Mouse (Mus musculus): ENCODE measurements around the gene Rad54l2. TPM values are rescaled to one million over a fixed set of nuclear protein-coding genes. Genes with fewer than 3 reads are reported as not detected.

The Rad54l2 gene
- polyA plus RNA-seq, 1 experiment from 2014 or later: 4.1 TPM

DNA sequence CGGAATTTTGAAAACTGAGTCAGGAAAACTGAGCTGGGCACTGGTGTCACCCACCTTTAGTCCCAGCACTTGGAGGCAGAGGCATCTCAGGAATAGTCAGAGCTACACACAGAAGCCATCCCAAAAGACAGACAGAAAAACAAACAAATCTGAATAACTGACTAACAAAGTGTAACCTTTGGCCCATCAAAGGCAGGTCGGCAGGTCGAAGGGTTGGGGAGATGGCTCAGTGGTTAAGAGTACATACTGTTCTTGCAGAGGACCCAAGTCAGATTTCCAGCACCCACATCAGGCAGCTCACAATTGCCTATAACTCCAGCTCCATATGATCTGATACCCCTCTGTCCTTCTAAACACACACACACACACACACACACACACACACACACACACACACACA, 3.8 kb downstream of the Rad54l2 start:
- no peak overlapping the region for H3K4me3 ChIP-seq
- no peaks in the 10 kb centered on the region for H3K36me3 ChIP-seq
- peaks cover 17% of the 10 kb centered on the region for H3K4me1 ChIP-seq
- no peaks in the 10 kb centered on the region for H3K9me3 ChIP-seq
- H3K27ac ChIP-seq (replicated peaks): no peak overlapping the region
- no peaks in the 10 kb centered on the region for H3K27me3 ChIP-seq (replicated peaks)
- no peak overlapping the region for H3K4me2 ChIP-seq
- 78% methylated on average over 3 of the region's 3 CpGs for WGBS
- no peak overlapping the region for H3K9ac ChIP-seq
- no peak for ATAC-seq (ENCODE audit: extremely low read depth, insufficient number of reproducible peaks, low FRiP score, low TSS enrichment)

DNA sequence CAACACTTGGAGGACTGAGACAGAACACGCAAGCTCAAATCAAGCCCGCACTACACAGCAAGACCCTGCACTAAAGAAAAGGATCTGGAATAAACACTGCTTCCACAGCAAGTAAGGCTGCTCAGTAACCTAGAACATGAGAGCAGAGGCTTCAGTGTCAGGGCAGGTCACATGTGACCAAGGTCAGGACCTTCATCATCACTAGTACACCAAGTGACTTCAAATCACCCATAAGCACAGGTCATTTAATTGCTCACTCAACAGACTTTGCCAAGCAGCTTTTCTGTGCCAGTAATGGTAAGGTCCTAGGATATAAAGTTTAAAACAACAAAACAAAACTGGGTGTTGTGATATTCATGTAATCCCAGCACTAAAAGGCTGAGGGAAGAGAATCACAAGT, 5.4 kb downstream of the Rad54l2 start:
- no peak for ATAC-seq (ENCODE audit: extremely low read depth, insufficient number of reproducible peaks, low FRiP score, low TSS enrichment)
- H3K4me1 ChIP-seq: peaks cover 20% of the 10 kb centered on the region
- H3K9me3 ChIP-seq: no peaks in the 10 kb centered on the region
- H3K4me3 ChIP-seq: no peak overlapping the region
- WGBS: 90% methylated on average over 2 of the region's 2 CpGs
- H3K9ac ChIP-seq: no peak overlapping the region
- H3K36me3 ChIP-seq: no peaks in the 10 kb centered on the region
- no peak overlapping the region for H3K4me2 ChIP-seq
- H3K27ac ChIP-seq (replicated peaks): no peak overlapping the region
- no peaks in the 10 kb centered on the region for H3K27me3 ChIP-seq (replicated peaks)

DNA sequence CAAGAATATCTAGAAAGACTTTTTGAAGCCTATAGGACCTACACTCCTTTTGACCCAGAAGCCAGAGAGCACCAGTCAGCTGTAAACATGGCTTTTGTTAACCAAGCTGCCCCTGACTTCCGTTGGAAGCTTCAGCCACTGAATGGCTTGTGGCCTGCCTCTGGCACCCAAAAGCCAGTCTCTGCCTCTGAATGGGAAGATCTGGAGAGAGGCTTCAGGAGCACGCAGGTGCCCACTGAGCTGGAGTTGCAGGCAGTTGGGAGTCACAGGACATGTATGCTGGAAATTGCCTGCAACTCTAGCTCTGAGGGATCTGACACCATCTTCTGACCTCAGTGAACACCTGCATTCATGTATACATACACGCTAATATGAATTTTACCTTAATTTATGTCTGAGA, 8.9 kb downstream of the Rad54l2 start:
- 80% methylated on average over 3 of the region's 3 CpGs for WGBS
- H3K4me3 ChIP-seq: no peak overlapping the region

DNA sequence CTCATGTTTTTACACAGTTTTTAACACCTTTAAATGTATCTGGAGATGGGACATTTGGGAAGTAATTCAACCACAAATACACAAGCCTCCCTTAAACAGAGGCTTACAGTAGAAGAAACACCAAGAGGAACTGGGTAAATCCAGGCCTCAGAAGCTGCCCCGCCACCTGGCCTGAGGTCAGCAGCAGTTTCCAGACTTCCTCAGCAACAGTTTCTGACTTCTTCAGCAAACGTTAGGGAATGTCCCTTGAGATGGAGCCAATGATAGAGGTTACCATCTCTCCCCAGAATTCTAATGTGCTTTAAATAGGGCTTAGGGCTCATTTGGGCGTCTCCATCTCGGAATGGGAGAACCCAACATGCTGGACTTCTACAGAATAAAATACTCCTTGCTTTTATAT, 10.7 kb downstream of the Rad54l2 start:
- no peak for ATAC-seq (ENCODE audit: extremely low read depth, insufficient number of reproducible peaks, low FRiP score, low TSS enrichment)
- WGBS: 74% methylated on average over 4 of the region's 4 CpGs
- H3K4me3 ChIP-seq: no peak overlapping the region
- no peaks in the 10 kb centered on the region for H3K9me3 ChIP-seq
- H3K27me3 ChIP-seq (replicated peaks): no peaks in the 10 kb centered on the region
- no peaks in the 10 kb centered on the region for H3K36me3 ChIP-seq
- H3K4me2 ChIP-seq: no peak overlapping the region
- H3K9ac ChIP-seq: no peak overlapping the region
- no peak overlapping the region for H3K27ac ChIP-seq (replicated peaks)
- H3K4me1 ChIP-seq: peaks cover 16% of the 10 kb centered on the region

More for the DNA sequence above, 8.9 kb downstream of the Rad54l2 start:
- Histone ChIP-seq H3K4me1 (peaks cover 13% of the 10 kb centered on the region), H3K36me3 (no peaks in the 10 kb centered on the region), H3K9me3 (no peaks in the 10 kb centered on the region), H3K9ac (no peak overlapping the region), H3K27ac (replicated peaks) (no peak overlapping the region), H3K27me3 (replicated peaks) (no peaks in the 10 kb centered on the region), H3K4me2 (no peak overlapping the region)
- no peak for ATAC-seq (ENCODE audit: extremely low read depth, insufficient number of reproducible peaks, low FRiP score, low TSS enrichment)

GRCm38 (mm10) chr9:106777423-106777822, 11.6 kb downstream of the Rad54l2 start:
- ATAC-seq (ENCODE audit: extremely low read depth, insufficient number of reproducible peaks, low FRiP score, low TSS enrichment): no peak
- peaks cover 20% of the 10 kb centered on the region for H3K4me1 ChIP-seq
- WGBS: 79% methylated on average over 3 of the region's 3 CpGs
- H3K36me3 ChIP-seq: no peaks in the 10 kb centered on the region
- H3K27ac ChIP-seq (replicated peaks): no peak overlapping the region
- H3K27me3 ChIP-seq (replicated peaks): no peaks in the 10 kb centered on the region
- no peak overlapping the region for H3K4me3 ChIP-seq
- H3K9ac ChIP-seq: no peak overlapping the region
- H3K4me2 ChIP-seq: no peak overlapping the region
- no peaks in the 10 kb centered on the region for H3K9me3 ChIP-seq

DNA sequence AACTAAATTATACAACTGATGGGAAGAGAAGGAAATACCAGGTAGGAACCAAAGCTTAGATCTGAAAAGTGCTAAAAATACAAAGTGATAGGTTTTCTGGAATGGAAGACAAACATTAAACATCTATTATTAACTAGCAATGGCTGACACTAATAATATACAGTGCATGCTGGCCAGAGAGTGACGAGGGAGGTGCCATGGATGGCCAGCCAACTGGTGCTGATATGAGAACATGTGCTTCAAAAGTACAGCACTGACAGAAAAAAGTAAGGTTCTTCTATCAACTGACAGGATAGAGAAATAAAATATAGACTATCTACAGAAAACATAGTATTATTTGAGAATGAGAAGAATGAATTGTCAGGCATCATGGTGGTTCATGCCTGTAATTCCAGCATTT, 12.9 kb downstream of the Rad54l2 start:
- H3K9ac ChIP-seq: no peak overlapping the region
- 59% methylated on average over 1 of the region's 1 CpGs for WGBS
- ATAC-seq (ENCODE audit: extremely low read depth, insufficient number of reproducible peaks, low FRiP score, low TSS enrichment): no peak
- no peak overlapping the region for H3K4me3 ChIP-seq
- no peaks in the 10 kb centered on the region for H3K36me3 ChIP-seq
- H3K4me1 ChIP-seq: peaks cover 20% of the 10 kb centered on the region
- no peaks in the 10 kb centered on the region for H3K9me3 ChIP-seq
- H3K27me3 ChIP-seq (replicated peaks): no peaks in the 10 kb centered on the region
- H3K27ac ChIP-seq (replicated peaks): no peak overlapping the region
- no peak overlapping the region for H3K4me2 ChIP-seq

- H3K4me1 ChIP-seq: peaks cover 17% of the 10 kb centered on the region
- no peak overlapping the region for H3K4me2 ChIP-seq
- no peaks in the 10 kb centered on the region for H3K36me3 ChIP-seq
- WGBS: 92% methylated on average over 2 of the region's 2 CpGs
- no peaks in the 10 kb centered on the region for H3K27me3 ChIP-seq (replicated peaks)
- no peak overlapping the region for H3K27ac ChIP-seq (replicated peaks)
- H3K9me3 ChIP-seq: no peaks in the 10 kb centered on the region
- H3K9ac ChIP-seq: no peak overlapping the region
- no peak overlapping the region for H3K4me3 ChIP-seq
- ATAC-seq (ENCODE audit: extremely low read depth, insufficient number of reproducible peaks, low FRiP score, low TSS enrichment): no peak
Measured at GRCm38 (mm10) chr9:106771770-106772169, 17.2 kb downstream of the Rad54l2 start.

GRCm38 (mm10) chr9:106770216-106770615, 18.8 kb downstream of the Rad54l2 start:
- 56% methylated on average over 3 of the region's 3 CpGs for WGBS
- Histone ChIP-seq H3K27me3 (replicated peaks) (no peaks in the 10 kb centered on the region), H3K9me3 (no peaks in the 10 kb centered on the region), H3K36me3 (no peaks in the 10 kb centered on the region), H3K9ac (no peak overlapping the region), H3K4me3 (no peak overlapping the region), H3K27ac (replicated peaks) (no peak overlapping the region), H3K4me2 (no peak overlapping the region), H3K4me1 (peaks cover 16% of the 10 kb centered on the region)
- ATAC-seq (ENCODE audit: extremely low read depth, insufficient number of reproducible peaks, low FRiP score, low TSS enrichment): no peak

DNA sequence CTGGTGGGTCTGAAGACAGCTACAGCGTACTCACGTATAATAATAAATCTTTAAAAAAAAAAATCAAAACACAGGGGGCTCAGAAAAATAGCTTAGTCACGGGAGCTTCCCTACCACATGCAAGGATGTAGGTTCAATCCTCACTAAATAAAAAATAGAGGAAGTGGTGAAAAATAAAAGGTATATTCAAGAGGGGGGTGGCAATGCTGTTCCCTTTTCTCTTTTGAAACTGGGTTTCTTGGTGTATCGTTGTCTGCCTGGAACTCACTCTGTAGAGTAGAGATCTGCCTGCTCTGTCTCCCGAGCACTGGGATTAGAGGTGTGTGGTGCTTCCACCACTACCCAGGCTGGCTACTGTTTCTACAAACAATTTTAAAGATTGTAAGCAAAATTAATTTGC, 19.2 kb downstream of the Rad54l2 start:
- H3K27ac ChIP-seq (replicated peaks): no peak overlapping the region
- ATAC-seq (ENCODE audit: extremely low read depth, insufficient number of reproducible peaks, low FRiP score, low TSS enrichment): no peak
- no peaks in the 10 kb centered on the region for H3K36me3 ChIP-seq
- no peak overlapping the region for H3K4me2 ChIP-seq
- no peak overlapping the region for H3K4me3 ChIP-seq
- H3K9ac ChIP-seq: no peak overlapping the region
- 88% methylated on average over 5 of the region's 5 CpGs for WGBS
- H3K27me3 ChIP-seq (replicated peaks): no peaks in the 10 kb centered on the region
- H3K4me1 ChIP-seq: peaks cover 16% of the 10 kb centered on the region
- no peaks in the 10 kb centered on the region for H3K9me3 ChIP-seq

GRCm38 (mm10) chr9:106756421-106756820, 32.6 kb downstream of the Rad54l2 start:
- no peak for ATAC-seq (ENCODE audit: extremely low read depth, insufficient number of reproducible peaks, low FRiP score, low TSS enrichment)
- 86% methylated on average over 9 of the region's 9 CpGs for WGBS

GRCm38 (mm10) chr9:106755776-106756175, 33.2 kb downstream of the Rad54l2 start:
- H3K4me2 ChIP-seq: no peak overlapping the region
- no peak for ATAC-seq (ENCODE audit: extremely low read depth, insufficient number of reproducible peaks, low FRiP score, low TSS enrichment)
- peaks cover 37% of the 10 kb centered on the region for H3K36me3 ChIP-seq
- no peak overlapping the region for H3K9ac ChIP-seq
- WGBS: 84% methylated on average over 4 of the region's 4 CpGs
- no peaks in the 10 kb centered on the region for H3K9me3 ChIP-seq
- peaks cover 9% of the 10 kb centered on the region; the same call in 1 of the 2 replicates for H3K4me1 ChIP-seq
- H3K4me3 ChIP-seq: no peak overlapping the region
- no peaks in the 10 kb centered on the region for H3K27me3 ChIP-seq (replicated peaks)
- no peak overlapping the region for H3K27ac ChIP-seq (replicated peaks)

More at GRCm38 (mm10) chr9:106756421-106756820, 32.6 kb downstream of the Rad54l2 start:
- no peak overlapping the region for H3K4me2 ChIP-seq
- no peak overlapping the region for H3K4me3 ChIP-seq
- H3K9ac ChIP-seq: no peak overlapping the region
- H3K27ac ChIP-seq (replicated peaks): no peak overlapping the region
- peaks cover 33% of the 10 kb centered on the region for H3K36me3 ChIP-seq
- peaks cover 9% of the 10 kb centered on the region; the same call in 1 of the 2 replicates for H3K4me1 ChIP-seq
- H3K9me3 ChIP-seq: no peaks in the 10 kb centered on the region
- H3K27me3 ChIP-seq (replicated peaks): no peaks in the 10 kb centered on the region

DNA sequence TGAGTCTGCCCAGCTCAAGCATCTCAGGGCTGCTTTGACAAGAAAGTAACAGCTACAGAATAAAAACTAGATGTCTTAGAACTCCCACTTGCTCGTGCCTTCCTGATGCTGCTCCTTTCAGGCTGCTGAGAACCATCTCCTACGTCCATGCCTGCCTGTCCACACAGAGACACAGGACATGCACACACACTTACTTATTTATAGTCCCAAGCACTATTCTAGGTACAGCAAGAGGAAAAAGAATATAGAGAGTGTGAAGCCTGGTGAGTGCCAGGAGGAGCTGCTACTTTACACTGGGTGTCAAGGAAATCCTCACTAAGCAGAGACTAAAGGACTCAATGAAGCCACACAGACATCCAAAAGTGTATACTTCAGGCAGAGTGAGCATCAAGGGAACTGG, 34.7 kb downstream of the Rad54l2 start:
- peak overlapping the region; percentile 10; the same call in 1 of the 2 replicates for H3K9ac ChIP-seq
- 54% methylated on average over 2 of the region's 2 CpGs for WGBS
- H3K4me3 ChIP-seq: no peak overlapping the region
- no peak for ATAC-seq (ENCODE audit: extremely low read depth, insufficient number of reproducible peaks, low FRiP score, low TSS enrichment)
- peaks cover 34% of the 10 kb centered on the region for H3K36me3 ChIP-seq
- H3K4me2 ChIP-seq: no peak overlapping the region
- no peak overlapping the region for H3K27ac ChIP-seq (replicated peaks)
- H3K9me3 ChIP-seq: no peaks in the 10 kb centered on the region
- no peaks in the 10 kb centered on the region for H3K27me3 ChIP-seq (replicated peaks)
- peaks cover 9% of the 10 kb centered on the region; the same call in 1 of the 2 replicates for H3K4me1 ChIP-seq

Data from heart, embryonic 13.5 days (tissue).